Mouse (Mus musculus) cerebellum, adult 9-11 months (tissue): ENCODE data around the gene Gabrd.
A peak's percentile ranks its signal among the peaks of the same experiment; 100 is the strongest.

Experiments used
- DNase-seq: peaks from one replicate; pipeline ENCODE4 v3.0.0; 2022

The Gabrd gene

DNA sequence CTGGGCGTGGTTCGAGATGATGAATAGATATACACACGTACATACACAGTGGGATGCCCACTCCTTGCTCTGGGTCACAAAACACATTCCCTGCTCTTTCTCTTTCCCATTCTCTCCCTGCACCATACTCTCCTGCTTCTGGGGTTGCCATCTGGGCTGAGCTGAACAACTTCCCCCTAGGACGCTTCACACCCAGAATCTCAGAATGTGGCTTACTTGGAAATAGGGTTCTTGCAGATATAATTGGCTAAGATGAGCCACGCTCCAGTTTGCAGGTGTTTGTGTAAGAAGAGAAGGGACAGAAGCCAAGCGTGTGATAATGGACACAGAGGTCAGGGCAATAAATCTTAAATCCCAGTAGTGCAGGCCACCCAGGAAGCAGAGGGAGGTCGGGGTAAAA, 15.9 kb downstream of the Gabrd start:
- DNase-seq: peak; percentile 24

DNA sequence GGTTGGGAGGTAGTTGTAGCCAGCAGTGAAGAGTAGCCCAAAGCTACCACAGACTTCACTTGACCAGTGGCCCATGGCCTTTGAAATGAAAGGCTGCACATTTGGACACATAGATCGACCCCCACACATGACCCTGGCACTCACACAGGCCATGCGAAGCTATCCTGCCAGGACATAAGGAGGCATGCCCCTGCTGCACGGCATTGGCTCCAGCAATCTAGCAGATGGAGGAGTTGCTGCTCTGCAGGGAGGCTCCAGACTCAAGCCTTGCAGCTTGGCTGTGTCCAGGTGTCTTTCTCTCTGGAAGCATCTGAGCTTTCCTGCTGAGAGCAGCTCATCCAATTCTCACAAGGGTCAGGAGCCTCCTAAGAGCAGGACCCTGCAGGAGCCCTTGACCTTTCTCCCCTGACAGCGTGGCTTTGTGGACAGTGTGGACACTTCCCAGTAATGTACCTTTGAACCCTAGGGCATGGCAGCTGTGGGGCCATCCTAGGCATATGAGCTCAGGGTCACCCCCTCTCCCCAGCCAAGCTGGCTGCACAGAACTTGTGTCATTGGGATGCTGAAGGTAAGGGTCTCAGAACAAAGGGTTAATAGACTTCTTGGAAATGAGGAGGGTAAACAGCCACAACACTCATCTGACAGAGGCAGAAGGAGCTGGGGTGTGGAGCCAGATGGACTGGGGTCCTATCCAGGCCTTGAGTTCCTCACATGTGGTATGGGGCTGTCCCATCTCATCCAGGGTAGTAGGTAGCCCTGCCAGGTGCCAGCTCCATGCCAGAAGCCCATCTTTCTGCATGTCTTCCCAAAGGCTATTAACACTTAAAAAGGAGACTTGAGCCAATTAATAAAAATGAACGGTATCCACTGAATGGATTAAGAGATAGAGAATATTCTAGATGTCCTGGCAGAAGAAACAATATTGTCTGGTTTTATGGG, 25.8 kb downstream of the Gabrd start:
- peak; percentile 74 for DNase-seq

DNA sequence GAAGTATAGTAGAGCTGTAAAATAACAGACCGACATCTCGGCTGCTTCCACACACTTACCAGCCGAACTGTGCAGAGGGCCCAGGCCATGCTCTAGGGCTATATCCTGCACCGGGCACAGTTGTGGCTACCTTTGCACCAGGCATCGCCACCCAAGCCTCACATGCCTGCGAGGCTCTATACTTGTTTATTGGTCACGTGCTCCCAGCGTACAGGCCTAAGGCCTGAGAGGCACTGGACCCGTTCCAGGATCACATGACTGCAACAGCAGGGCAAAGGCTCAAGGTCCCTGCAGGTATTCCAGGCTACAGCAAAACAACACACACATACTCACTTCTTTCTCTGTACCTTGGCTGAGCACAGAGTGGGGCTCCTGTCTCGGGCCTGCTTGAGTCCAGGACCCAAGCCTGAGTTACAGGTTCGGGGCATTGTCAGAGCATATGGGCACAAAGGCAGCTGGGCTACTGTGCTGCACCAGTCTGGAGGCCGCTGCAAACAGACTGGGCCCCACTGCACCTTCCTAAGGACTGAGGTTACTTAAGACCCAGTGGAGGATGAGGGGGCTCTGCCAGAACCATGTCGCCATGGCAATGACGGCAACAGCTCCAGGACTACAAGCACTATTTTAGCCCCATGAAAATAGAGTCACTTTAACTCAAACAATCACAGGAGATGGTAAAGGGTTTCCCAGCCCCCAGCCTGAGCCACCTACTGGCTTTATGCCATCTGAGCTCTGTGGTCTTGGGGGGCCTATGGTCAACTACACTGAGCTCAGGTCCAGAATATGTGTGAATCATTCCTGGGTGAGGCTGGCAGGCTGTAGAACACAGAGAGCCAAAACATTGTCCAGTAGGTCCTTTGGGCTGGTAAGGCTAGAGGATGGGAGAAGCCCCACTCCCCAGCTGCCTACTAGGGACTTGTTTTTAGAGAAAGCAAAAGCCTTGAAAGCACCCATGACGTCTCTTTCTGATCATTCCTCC, 26.9 kb downstream of the Gabrd start:
- peak; percentile 40 for DNase-seq

DNA sequence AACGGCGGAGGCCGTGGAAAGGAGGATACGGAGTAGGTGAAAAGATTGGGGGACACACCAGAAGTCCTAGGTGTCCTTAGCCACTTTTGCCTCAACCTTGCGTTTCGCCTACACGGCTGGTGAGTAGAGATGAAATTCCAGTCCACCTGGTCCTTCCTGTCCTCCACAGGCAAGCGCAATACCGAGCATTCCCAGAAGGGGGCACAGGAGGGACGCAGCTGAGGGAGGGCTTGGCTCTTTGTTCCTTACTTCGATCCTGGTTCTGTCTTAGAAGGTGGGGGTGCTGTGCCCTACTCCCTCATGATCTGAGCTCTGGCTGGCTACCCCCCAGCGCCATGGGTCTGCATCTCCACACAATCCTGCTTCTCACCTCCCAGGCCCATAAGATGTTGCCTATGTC, 29.2 kb downstream of the Gabrd start:
- peak; percentile 89 for DNase-seq

GRCm38 (mm10) chr4:155367739-155368138, 30.2 kb downstream of the Gabrd start:
- DNase-seq: no peak

- DNase-seq: no peak
These were observed 31.1 kb downstream of the Gabrd start for GRCm38 (mm10) chr4:155366784-155367183.

DNA sequence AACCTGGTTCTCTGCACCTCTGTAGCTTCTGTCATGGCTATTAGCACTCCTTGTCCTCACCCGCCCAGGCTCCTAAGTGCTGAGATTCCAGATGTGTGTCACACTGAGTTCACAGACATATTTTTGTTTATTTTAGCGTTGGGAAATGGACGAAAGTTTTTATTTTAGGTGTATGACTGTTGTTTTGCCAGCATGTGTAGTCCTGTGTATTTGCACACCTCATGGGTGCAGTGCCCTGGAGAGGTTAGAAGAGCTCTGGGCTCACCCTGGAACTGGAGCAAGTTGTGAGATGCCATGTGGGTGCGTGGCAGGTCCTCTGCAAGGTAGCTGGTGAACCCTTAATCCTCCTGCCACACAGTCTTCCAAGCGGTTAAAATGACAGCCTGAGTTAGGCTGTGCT, 35.5 kb downstream of the Gabrd start:
- DNase-seq: no peak

DNA sequence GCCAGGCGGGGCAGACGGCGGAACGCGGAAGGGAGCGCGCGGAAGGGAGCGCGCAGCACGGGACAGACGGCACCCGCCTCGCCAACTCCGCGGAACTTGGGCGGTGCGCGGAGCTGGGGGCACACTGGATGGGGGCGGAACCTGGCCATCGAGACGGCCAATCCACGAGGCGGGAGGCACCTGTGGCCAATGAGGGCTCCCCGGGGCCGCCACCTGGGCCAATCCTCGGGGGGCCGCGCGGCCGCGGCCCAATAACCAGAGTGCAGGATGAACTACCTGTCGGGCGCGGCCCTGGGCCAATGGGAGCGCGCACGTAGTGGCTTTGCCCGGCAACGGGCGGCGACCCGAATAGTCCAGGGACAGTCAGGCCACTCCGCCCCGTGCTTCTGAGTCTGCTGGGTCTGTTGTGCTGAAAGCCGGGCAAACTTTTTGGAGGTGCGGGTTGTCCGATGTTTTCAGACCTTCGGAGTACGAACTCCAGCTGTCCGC, 36.6 kb downstream of the Gabrd start, which contains the start of gene Prkcz:
Gene Prkcz, minus strand, starts transcription at position 59 of the 489 bp plus-strand sequence.
- peak; percentile 98 for DNase-seq

- DNase-seq: no peak
These were observed 37.1 kb downstream of the Gabrd start for GRCm38 (mm10) chr4:155360856-155361255.

DNA sequence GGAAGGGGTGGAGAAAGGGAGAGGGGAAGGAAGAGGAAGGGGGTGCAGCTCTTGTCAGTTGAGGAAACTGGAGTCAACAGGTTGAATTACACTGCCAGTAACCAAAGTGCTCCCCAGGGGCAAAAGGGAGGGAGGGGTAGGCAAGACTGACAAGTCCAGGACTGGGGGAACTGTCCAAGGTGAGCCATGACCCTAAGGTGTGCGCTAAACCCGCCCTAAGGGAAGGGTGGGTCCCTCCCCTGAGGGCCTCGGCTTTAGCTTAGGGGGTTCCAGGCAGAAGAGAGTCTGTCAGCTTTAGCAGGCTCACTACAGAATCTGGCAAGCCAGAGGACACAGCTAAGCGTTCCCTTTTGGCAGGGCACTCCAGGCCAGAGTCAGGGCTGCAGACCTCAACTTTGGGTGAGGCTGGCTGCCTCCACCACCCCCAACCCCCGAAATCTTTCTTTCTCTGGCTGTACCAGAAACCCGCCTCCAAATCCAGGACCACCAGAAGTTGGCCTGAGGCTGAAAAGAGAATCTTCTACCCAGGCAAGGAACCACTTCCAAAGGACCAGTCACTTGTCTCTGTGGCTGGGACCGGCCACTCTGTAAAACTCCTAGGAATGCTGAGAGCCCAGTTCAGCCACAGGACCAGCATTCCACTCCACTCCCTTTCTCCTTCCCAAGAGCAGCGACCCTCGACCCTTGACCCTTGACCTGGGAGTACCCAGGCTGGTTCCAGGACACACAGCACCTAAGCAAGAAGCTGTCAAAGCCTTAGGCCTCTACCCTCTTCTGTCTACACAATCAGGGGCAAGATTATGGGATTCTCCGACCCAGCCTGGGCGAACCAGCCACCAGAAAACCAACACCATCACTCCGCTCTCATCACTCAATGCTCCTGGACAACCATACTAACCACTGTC, 38.1 kb downstream of the Gabrd start:
- peak; percentile 67 for DNase-seq

DNA sequence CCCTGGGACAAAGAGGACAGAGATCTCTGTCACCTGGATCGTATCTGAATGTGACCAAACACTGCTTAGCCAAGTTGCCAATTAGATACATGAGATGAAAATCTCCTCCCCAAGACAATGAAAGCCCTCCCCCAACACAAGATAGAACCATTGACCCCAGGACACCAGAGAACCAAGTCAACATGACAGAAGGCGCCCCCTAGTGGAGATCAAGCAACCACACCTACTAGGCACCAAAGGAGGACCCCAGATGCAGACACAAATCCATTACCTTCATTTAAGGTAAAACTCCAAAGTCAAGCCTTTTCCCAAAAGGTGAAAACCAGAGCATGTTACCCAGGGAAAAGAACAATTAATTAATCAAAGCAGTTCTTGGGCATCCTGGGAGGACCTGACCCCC, 40.3 kb downstream of the Gabrd start:
- no peak for DNase-seq

DNA sequence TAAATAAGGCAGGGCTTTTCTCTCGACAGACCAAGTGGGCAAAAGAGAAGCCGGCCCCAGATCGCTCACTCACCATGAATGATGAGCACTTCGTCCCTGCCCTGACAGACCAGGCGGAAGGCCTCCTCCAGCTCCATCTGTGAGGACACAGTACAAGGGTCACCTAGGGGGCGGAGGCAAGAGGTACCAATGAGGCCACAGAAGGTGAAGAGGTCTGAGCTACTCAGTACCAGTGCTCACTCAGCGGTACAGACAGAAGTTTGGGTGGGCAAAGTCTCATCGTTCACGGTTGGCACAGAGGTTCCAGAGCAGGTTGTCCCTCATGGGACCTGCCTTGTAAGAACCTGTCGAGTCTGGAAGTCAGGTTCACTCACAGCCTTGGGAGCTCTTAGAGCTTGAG, 41.6 kb downstream of the Gabrd start:
- DNase-seq: no peak

- no peak for DNase-seq
These were observed 43.4 kb downstream of the Gabrd start for GRCm38 (mm10) chr4:155354546-155354945.

GRCm38 (mm10) chr4:155354035-155354434, 43.9 kb downstream of the Gabrd start:
- DNase-seq: no peak

GRCm38 (mm10) chr4:155352581-155352980, 45.3 kb downstream of the Gabrd start:
- DNase-seq: no peak

DNA sequence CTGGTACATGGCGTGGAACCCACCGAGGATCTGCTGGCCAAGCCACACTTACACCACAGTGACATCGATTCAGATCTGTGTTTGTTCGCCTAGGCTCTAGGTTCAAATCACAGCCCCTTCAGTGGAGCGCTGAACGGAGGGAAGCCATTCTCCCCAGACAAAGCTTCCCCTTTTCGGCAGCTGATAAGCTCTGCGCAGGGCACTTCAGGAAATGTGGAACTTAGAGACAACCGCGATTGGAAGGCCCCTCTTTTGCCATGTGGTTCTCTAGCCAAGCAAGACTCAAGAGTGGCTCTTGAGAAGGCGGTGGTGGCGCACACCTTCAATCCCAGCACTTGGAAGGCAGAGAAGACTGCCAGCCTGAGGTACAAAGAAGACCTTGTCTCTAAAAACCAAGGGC, 51.6 kb downstream of the Gabrd start:
- DNase-seq: no peak

DNA sequence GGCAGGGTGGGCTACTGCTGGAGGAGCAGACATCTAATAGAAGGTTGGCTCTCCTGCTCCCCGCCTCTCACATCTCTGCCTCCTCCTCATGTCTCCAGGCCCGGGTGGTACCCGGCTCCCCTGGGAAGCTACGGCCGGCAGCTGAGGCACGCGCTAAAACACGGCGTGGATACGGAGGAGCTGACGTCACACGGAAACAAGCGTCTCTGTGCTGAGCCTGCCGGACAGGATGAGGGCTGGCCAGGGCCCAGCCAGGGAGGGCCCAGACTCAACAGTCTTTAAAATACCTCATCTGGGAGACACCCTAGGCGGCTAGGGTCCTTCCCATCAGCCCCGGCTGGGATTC, 52.3 kb downstream of the Gabrd start:
- DNase-seq: peak; percentile 89

DNA sequence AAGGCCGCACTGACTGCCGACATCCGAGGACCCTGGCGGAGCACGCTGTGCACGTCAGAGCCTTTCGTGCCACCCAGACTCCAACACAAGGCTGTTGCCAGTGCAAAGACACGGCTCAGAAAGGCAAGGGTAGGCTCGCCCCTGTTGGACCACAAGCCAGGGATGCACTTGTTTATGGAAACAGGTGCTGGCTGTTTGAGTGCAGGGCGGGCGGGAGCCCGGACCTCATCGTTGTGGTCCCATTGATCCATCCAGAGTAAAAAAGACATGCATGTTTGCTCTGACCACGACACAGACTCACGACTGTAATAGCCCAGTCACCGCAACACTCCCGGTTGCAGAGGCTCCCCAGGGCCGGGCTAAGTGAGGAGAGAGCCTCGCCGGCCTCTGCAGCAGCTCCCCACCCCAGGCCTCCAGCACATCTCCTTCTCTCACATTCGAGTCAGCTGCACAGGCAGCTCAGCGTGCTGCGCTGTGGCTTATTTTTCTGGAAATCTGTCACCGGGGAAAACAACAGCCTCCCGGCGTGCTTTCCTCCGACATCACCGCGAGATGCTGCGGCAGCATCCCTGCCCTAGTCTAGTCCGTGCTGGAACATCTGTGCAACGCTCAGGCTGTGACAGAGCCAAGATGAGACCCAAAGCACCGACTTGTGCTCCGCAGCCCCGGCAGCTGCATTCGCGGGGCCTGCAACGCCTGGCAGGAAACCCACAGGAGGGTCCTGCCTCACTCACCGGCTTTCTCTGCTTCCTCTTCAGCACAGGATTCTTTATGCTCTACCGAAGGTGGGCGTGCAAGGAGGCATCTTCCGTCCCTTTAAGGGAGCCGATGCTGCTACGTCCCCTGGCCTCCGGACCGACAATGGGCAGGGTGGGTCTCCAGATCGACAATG, 53.0 kb downstream of the Gabrd start:
- DNase-seq: peak; percentile 76

DNA sequence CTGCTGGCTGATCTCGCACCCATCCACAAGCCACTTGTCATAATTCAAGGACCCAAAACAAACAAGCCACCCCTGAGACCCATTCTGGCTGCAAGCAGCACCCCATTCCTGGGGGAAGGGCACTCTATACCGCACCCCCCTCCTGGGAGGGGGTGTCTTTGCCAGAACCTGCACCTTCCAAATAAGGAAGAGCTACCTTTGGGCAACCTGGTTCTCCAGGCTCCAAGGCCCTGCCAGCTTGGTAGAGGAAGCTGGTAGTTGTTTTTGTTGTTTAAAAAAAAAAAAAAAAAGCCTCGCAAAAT, 53.7 kb downstream of the Gabrd start:
- DNase-seq: no peak

GRCm38 (mm10) chr4:155343415-155344298, 54.3 kb downstream of the Gabrd start:
- peak; percentile 78 for DNase-seq
